Mouse (Mus musculus): ENCODE measurements around the gene Kin.

GRCm38 (mm10) chr2:10130341-10130990 lies 50.1 kb downstream of the Kin start:
- no peak for TF ChIP-seq CTCF (IDR thresholded peaks at IDR 0.05; ENCODE audit: borderline replicate concordance, insufficient read depth, low read length)
- TF ChIP-seq POLR2A (IDR thresholded peaks at IDR 0.05; ENCODE audit: low read depth, low read length) = no peak
